Mouse (Mus musculus) kidney, adult 2 months (tissue): ENCODE data around the gene Gm13889. TPM values are rescaled to one million over a fixed set of nuclear protein-coding genes. Genes with fewer than 3 reads are reported as not detected.

Experiments used
- DNase-seq: peaks from one replicate; pipeline ENCODE4 v3.0.0; 2021
- H3K27ac ChIP-seq: fragments of 200-500 bp; 2 replicates; pipeline ENCODE4 v1.5.1; 2012; ENCODE audit warnings: low read depth, low read length, control low read depth, inconsistent platforms; ENCODE audit not compliant: insufficient read depth
- H3K27me3 ChIP-seq: fragments of 200-500 bp; replicated peaks from 2 replicates; pipeline ENCODE4 v1.6.1; 2012; ENCODE audit warnings: mild to moderate bottlenecking, moderate library complexity, low read length, inconsistent platforms; ENCODE audit not compliant: control insufficient read depth, insufficient read depth
- H3K36me3 ChIP-seq: fragments of 200-500 bp; 2 replicates; pipeline ENCODE4 v1.6.1; 2012; ENCODE audit warnings: mild to moderate bottlenecking, moderate library complexity, low read length, inconsistent platforms; ENCODE audit not compliant: control insufficient read depth, insufficient read depth
- H3K4me1 ChIP-seq: fragments of 200-500 bp; 2 replicates; pipeline ENCODE4 v1.6.1; 2011; ENCODE audit warnings: low read length; ENCODE audit not compliant: control insufficient read depth, insufficient read depth
- H3K4me3 ChIP-seq: fragments of 200-500 bp; 2 replicates; pipeline ENCODE4 v1.5.1; 2011; ENCODE audit warnings: mild to moderate bottlenecking, low read depth, low read length, control low read depth; ENCODE audit not compliant: insufficient read depth
- CTCF ChIP-seq: fragments of 200-500 bp; conservative IDR thresholded peaks from 2 replicates; pipeline ENCODE4 v1.5.1; 2011; ENCODE audit warnings: low read depth, mild to moderate bottlenecking, control low read depth, low read length, moderate library complexity, mixed read lengths; ENCODE audit not compliant: insufficient read depth, insufficient read length
- POLR2A ChIP-seq: fragments of 200-500 bp; IDR thresholded peaks from one replicate; pipeline ENCODE4 v1.6.1; 2011; ENCODE audit warnings: low read depth, low read length, control low read depth
- WGBS: fragments of 180-500 bp; shearing (Covaris S2); methylation state at CpG from one replicate; pipeline ENCODE4 v1.1.7; 2018; 5-methylcytosine and 5-hydroxymethylcytosine counted together
- polyA plus RNA-seq: library from polyadenylated mRNA; depleted of rRNA; stranded (reverse); fragments of >200 nt; gene quantifications from 2 replicates; pipeline ENCODE4 v1.2.3, GENCODE M21; 2012

The Gm13889 gene
- polyA plus RNA-seq, 1 experiment, result 12.2 TPM

DNA sequence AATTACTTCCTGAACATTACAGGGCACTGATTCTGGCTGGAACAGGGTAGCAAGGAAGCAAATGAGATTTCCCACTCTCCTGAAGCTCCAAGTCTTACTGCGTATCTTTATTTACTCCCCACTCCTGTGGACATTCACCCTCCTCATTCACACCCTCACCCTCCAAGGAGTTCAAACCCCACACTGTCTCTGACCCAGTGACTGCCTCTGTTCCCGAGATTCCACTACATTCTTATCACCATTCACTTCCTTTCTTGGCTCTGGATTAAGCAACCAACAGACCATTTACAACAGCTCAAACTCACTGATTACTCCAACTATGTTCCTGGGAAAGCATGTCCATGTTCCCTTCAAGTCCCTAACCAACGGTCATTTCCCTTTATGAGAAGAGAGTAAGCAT is 34.3 kb upstream of the Gm13889 start:
- H3K4me1 ChIP-seq, result no peaks in the 10 kb centered on the region
- H3K36me3 ChIP-seq, result peaks cover 2% of the 10 kb centered on the region; the same call in 1 of the 2 replicates
- H3K4me3 ChIP-seq, result no peak overlapping the region
- TF ChIP-seq CTCF (no peak), POLR2A (no peak)
- H3K27ac ChIP-seq, result peak overlapping the region; percentile 66; the same call in 1 of the 2 replicates
- H3K27me3 ChIP-seq, result no peaks in the 10 kb centered on the region
- no peak for DNase-seq
- WGBS, result 62% methylated on average over 3 of the region's 3 CpGs

DNA sequence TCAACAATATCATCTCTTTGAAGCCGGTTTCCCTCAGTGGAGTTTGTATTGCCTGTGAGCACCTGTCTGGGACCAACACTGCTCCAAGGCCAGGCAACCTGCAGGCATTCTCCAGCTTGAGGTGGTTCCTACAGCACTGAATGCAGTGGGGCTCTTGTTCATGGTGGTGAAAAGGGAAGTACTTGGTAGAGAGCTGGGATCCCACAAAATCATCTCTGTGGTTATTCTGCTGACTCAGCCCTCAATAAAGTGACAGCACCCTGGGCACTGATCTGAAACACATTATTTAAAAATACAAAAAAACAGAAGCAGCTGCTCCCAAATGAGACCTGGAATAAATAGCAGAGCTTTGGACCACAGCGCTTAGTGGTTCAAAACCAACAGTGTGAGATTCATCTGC is 31.4 kb upstream of the Gm13889 start:
- H3K4me1 ChIP-seq, result no peaks in the 10 kb centered on the region
- no peaks in the 10 kb centered on the region for H3K27me3 ChIP-seq
- WGBS, result 98% methylated on average over 2 of the region's 2 CpGs
- H3K36me3 ChIP-seq, result no peaks in the 10 kb centered on the region; the same call in 1 of the 2 replicates
- no peak overlapping the region for H3K27ac ChIP-seq
- no peak overlapping the region for H3K4me3 ChIP-seq
- DNase-seq, result no peak
- TF ChIP-seq CTCF (no peak), POLR2A (no peak)

DNA sequence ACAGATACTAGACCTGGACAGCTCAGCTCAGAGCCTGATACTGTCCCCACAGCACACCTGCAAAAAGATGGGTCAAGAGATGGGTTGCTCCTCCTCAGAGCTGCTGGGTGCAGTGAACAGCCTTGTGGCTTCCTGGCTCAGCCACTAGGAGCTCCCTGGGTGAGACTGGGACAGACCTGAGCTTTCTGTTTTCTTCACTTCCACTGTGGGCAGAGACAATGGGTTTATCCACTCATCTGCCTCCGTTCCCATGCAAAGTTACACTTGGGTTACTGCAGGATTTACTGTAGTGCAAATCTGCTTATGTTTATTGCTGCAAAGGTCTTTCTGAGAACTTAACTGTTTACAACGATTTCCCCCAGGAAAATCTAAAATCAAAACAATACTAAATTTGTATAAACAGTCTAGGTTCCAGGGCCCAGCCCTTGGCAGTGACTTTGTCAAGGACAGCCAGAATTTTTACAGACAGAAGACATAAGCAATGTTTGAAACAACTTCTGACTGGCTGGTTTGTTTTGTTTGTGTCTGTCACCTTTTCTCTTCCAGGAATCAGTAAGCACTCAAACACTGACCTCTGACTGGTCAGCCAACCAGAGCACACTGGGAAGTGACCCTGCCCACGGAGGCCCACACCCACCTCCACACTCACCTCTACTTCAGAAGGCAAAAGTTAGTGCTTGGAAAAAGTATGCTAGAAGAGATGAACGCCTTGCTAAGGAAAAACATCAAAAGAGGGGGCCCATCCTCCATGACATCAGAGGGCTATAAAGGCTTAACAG is 25.6 kb upstream of the Gm13889 start:
- H3K4me1 ChIP-seq, result no peaks in the 10 kb centered on the region
- TF ChIP-seq CTCF, result no peak
- TF ChIP-seq POLR2A, result no peak
- H3K27ac ChIP-seq, result no peak overlapping the region
- H3K36me3 ChIP-seq, result no peaks in the 10 kb centered on the region; the same call in 1 of the 2 replicates
- no peak for DNase-seq
- H3K4me3 ChIP-seq, result no peak overlapping the region
- H3K27me3 ChIP-seq, result no peaks in the 10 kb centered on the region
- 50% methylated on average over 4 of the region's 4 CpGs for WGBS

DNA sequence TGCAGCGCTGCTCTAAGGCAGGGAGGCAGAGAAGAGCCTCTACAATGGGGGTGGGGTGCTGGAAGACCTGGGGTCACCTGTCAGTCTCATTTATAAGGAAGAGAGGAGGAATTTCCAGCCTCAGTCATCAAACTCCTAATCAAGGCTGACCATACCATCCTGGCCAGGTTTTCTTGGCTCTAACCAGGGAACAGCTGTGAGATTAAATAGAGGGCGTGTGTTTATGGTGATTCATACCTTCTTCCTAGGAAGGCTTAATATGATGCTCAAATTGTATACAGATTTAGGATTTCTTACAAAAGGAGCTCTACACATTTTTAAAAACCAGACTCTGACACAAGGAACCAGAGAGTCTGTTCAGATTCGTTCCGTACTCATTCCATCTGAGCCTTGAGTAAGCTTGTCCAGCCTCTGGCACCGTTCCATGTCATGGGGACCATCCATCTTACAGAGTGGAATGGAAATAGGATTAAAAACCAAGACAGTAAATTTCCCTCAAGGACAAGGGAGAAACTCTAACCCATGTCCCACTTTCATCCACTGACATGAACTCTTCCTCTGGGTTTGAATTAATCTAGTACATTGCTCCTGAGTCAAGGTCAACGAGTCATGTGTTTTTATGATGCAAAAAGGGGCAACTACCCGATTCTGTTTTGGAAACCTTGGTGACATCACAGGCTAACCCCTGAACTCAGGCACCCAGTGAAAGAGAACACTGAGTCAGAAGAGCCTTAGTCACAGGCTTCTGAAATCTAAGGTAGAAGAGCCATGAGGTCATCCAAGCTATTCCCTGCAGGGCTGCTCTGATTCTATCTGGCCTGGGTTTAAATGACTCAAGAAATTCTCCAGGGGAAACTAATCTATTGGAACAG is 22.5 kb upstream of the Gm13889 start:
- no peak overlapping the region for H3K4me3 ChIP-seq
- DNase-seq, result no peak
- TF ChIP-seq CTCF (no peak), POLR2A (no peak)
- H3K27ac ChIP-seq, result no peak overlapping the region
- 79% methylated on average over 7 of the region's 7 CpGs for WGBS
- H3K27me3 ChIP-seq, result no peaks in the 10 kb centered on the region
- H3K36me3 ChIP-seq, result no peaks in the 10 kb centered on the region; the same call in 1 of the 2 replicates
- H3K4me1 ChIP-seq, result 0 out of 2 replicates have a peak, but pooled peaks cover 3% of the 10 kb centered on the region

DNA sequence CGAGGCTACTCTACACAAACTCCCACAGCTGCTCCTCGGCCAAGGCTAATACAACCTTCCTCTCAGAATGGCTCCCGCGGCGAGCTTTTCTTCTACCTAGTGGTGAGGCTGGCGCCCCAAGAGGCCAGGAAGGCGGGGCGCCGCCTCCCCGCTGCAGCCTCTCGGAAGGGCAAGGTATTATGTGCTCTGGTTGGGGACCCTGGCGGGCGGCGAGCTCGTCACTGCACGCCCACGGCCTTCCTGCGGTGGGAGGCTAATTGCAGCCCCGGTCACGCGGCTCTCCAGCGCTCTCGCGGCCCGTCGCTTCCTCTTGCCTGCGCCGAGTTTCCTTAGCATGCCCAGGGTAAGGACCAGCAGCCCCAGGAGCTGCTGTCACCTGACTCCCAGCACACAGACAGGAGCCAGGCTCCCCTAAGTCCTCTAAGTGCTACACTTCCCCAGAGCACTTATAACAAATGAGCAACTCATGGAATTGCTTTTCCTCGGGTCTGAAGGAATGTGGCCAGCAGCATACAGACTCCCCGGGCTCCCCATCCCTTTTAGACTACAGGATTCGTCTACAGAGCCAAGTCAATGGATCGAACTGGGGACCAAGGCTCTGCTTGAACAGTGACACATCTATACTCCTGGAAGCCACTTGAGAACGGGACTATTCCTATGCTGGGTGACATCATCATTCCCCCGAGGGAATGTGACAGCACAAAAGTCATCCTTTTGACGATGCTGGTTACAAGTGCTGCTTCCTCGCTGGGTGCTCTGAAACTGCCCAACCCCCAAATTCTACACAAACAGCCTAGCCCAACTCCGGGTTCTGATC is 19.6 kb upstream of the Gm13889 start:
- Histone ChIP-seq H3K4me3 (peak overlapping the region; percentile 33; the same call in 1 of the 2 replicates), H3K36me3 (no peaks in the 10 kb centered on the region; the same call in 1 of the 2 replicates), H3K27me3 (no peaks in the 10 kb centered on the region), H3K4me1 (0 out of 2 replicates have a peak, but pooled peaks cover 3% of the 10 kb centered on the region), H3K27ac (no peak overlapping the region)
- TF ChIP-seq POLR2A, result no peak
- TF ChIP-seq CTCF, result no peak
- WGBS, result 5% methylated on average over 37 of the region's 37 CpGs
- peak; percentile 44 for DNase-seq

DNA sequence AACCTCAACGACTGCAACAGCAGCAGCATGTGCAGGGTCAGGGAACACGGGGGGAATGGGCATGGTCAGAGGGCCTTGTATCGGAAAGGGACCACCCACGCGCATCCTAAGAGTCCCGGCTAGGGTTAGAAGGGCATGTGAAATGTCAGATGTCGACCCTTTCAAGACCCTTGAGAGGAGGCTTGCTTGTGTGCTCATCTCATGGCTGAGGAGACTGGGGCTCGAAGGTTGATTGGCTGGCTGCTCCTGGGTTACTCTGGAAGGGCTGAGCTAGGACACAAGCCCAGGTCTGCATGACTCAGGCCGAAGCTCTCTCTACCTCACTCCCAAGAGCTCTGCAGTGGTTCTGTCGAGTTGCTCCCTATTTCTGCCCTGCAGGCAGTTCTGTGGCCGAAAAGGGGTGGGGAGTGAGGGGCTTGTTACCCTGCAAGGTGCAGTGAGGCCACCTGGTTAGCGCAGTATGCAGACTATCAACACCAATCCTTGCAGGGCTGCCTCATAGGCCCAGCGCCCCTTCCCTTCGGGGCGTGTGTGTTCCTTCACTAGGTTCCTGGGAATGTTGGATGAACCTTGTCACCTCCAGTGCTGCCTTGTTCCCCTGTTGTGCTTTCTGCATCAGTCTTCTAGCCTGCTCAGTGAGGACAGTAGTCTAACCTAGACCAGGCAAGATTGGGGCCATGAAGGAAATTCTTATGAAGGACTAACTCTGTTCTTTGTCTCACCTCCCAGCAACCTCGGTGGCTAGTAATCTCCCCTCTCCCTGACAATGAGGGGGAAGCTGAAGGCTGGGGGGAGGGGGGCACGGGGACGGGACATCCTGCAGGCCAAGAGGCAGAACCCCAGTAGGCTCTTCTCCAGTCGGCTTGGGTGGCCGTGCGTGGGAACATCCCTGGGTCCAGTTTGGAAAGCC is 18.8 kb upstream of the Gm13889 start:
- 37% methylated on average over 21 of the region's 21 CpGs for WGBS
- no peak overlapping the region for H3K27ac ChIP-seq
- H3K4me3 ChIP-seq, result 0 out of 2 replicates have a peak overlapping the region, but pooled peaks have one; percentile 33
- 0 out of 2 replicates have a peak, but pooled peaks cover 3% of the 10 kb centered on the region for H3K4me1 ChIP-seq
- no peaks in the 10 kb centered on the region for H3K36me3 ChIP-seq
- TF ChIP-seq POLR2A, result no peak
- no peak for TF ChIP-seq CTCF
- no peak for DNase-seq
- H3K27me3 ChIP-seq, result no peaks in the 10 kb centered on the region
